Mouse (Mus musculus) midbrain, embryonic 10.5 days (tissue): ENCODE measurements around the gene Fmr1nb. TPM values are rescaled to one million over a fixed set of nuclear protein-coding genes. Genes with fewer than 3 reads are reported as not detected.
"Not testable (repeated sequence)": the region's sequence is repeated elsewhere in the genome, so short reads cannot be mapped to it uniquely, and the experiment has no call there.

ENCODE experiments used
- DNase-seq: peaks from one replicate; pipeline ENCODE4 v3.0.0-alpha.2; 2017; ENCODE audit warnings: low spot score
- H3K27ac ChIP-seq: fragments of 300-500 bp; sonication (generic); replicated peaks from 2 replicates; pipeline ENCODE4 v1.5.1; 2016; ENCODE audit warnings: mild to moderate bottlenecking
- H3K27me3 ChIP-seq: fragments of 300-500 bp; sonication (generic); 2 replicates; pipeline ENCODE4 v1.6.1; 2016; ENCODE audit warnings: low read depth, mild to moderate bottlenecking; ENCODE audit not compliant: poor library complexity, severe bottlenecking
- H3K36me3 ChIP-seq: fragments of 300-500 bp; sonication (generic); 2 replicates; pipeline ENCODE4 v1.6.1; 2016; ENCODE audit warnings: mild to moderate bottlenecking, moderate library complexity
- H3K4me1 ChIP-seq: fragments of 300-500 bp; sonication (generic); 2 replicates; pipeline ENCODE4 v1.6.1; 2016
- H3K4me3 ChIP-seq: fragments of 300-500 bp; sonication (generic); 2 replicates; pipeline ENCODE4 v1.5.1; 2016; ENCODE audit warnings: mild to moderate bottlenecking, moderate library complexity
- H3K9me3 ChIP-seq: fragments of 300-500 bp; sonication (generic); replicated peaks from 2 replicates; pipeline ENCODE4 v1.6.1; 2016; ENCODE audit warnings: mild to moderate bottlenecking
- WGBS: fragments of 180-500 bp; shearing (Covaris S2); methylation state at CpG from one replicate; pipeline ENCODE4 v1.1.7; 2016; 5-methylcytosine and 5-hydroxymethylcytosine counted together
- polyA plus RNA-seq: library from polyadenylated mRNA; unstranded; fragments of >200 nt; fragmentation: Nextera tagmentation; extraction: Ambion mirVana; gene quantifications from 2 replicates; pipeline ENCODE4 v1.2.1, GENCODE M21; 2016

Gene Fmr1nb
- polyA plus RNA-seq = 0.20 and 0.48 TPM in 2 replicates

- no peaks in the 10 kb centered on the region for H3K27me3 ChIP-seq
- H3K4me1 ChIP-seq = no peaks in the 10 kb centered on the region
- H3K27ac ChIP-seq = no peak within 1 kb of the TSS
- WGBS = 86% methylated on average over 15 of the region's 15 CpGs
- no peak within 1 kb of the TSS for H3K4me3 ChIP-seq
- H3K9me3 ChIP-seq = no peaks in the 10 kb centered on the region
- no peaks in the 10 kb centered on the region for H3K36me3 ChIP-seq
- DNase-seq = no peak
Measured at GRCm38 (mm10) chrX:68761606-68762005, at the start of gene Fmr1nb. Gene Fmr1nb, plus strand, starts transcription at chrX:68761839.

GRCm38 (mm10) chrX:68736902-68737301, 24.7 kb upstream of the Fmr1nb start:
- Histone ChIP-seq H3K9me3 (no peaks in the 10 kb centered on the region), H3K4me1 (no peaks in the 10 kb centered on the region), H3K27me3 (no peaks in the 10 kb centered on the region), H3K27ac (no peak overlapping the region), H3K4me3 (no peak overlapping the region), H3K36me3 (no peaks in the 10 kb centered on the region)
- no peak for DNase-seq
- WGBS = 76% methylated on average over 1 of the region's 1 CpGs

GRCm38 (mm10) chrX:68740088-68740487, 21.6 kb upstream of the Fmr1nb start:
- no peaks in the 10 kb centered on the region for H3K9me3 ChIP-seq
- no peak overlapping the region for H3K27ac ChIP-seq
- 50% methylated on average over 2 of the region's 2 CpGs for WGBS
- no peaks in the 10 kb centered on the region for H3K27me3 ChIP-seq
- DNase-seq = no peak
- H3K4me1 ChIP-seq = no peaks in the 10 kb centered on the region
- no peak overlapping the region for H3K4me3 ChIP-seq
- H3K36me3 ChIP-seq = no peaks in the 10 kb centered on the region

GRCm38 (mm10) chrX:68820449-68820848, 58.8 kb downstream of the Fmr1nb start:
- not testable (repeated sequence) for DNase-seq, H3K27me3 ChIP-seq, H3K36me3 ChIP-seq, H3K4me1 ChIP-seq, H3K27ac ChIP-seq, H3K9me3 ChIP-seq
- H3K4me3 ChIP-seq = peak overlapping the region; percentile 47; the same call in 1 of the 2 replicates
- WGBS = 32% methylated on average over 2 of the region's 2 CpGs

- peak within 1 kb of the TSS; percentile 47 for H3K4me3 ChIP-seq
- not testable (repeated sequence) for H3K9me3 ChIP-seq, H3K36me3 ChIP-seq, H3K27me3 ChIP-seq, H3K4me1 ChIP-seq
- H3K27ac ChIP-seq = peak within 1 kb of the TSS; percentile 64
- whole genome bisulfite sequencing = 17% methylated on average over 24 of the region's 36 CpGs
- DNase-seq = peak; percentile 25
Measured at GRCm38 (mm10) chrX:68821059-68821458, 59.4 kb downstream of the Fmr1nb start, which contains the start of gene Gm14698. Gene Gm14698, plus strand, starts transcription at chrX:68821093.

GRCm38 (mm10) chrX:68839548-68840444, 78.2 kb downstream of the Fmr1nb start:
- Histone ChIP-seq H3K4me3 (no peak overlapping the region), H3K4me1 (no peaks in the 10 kb centered on the region), H3K27ac (no peak overlapping the region), H3K36me3 (no peaks in the 10 kb centered on the region), H3K27me3 (no peaks in the 10 kb centered on the region), H3K9me3 (no peaks in the 10 kb centered on the region)
- WGBS = 27% methylated on average over 5 of the region's 5 CpGs
- DNase-seq = no peak

Other genes starting within 250 kb of the Fmr1nb start
- 55.4 and 58.0 TPM in 2 replicates for gene Fmr1, start 83.3 kb upstream of the Fmr1nb start, polyA plus RNA-seq
- gene Gm14698, start 59.3 kb downstream of the Fmr1nb start, polyA plus RNA-seq = 2.1 and 2.6 TPM in 2 replicates
- gene Gm6812, start 131.2 kb downstream of the Fmr1nb start, polyA plus RNA-seq = not detected in 2 replicates